Mouse (Mus musculus): ENCODE data around the gene Tmem206. TPM values are rescaled to one million over a fixed set of nuclear protein-coding genes. Genes with fewer than 3 reads are reported as not detected.

The Tmem206 gene
- polyA plus RNA-seq, 2 experiments: 14.5 to 16.7 TPM

DNA sequence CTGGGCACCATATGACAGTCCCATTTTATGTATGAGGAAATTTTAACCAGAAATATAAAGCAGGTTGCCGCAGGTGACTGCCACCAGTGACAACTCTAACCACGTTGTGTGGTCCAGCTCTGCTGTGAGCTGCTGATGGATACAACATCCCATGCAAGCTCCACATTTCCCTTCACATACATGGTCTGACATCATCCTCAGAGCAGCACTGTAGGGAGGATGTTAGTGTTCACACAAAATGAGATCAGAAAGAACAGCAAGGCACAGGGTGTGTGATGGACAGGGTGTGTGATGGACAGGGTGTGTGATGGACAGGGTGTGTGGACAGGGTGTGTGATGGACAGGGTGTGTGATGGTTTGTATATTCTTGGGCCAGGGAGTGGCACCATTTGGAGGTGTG is 32.7 kb upstream of the Tmem206 start:
- no peak for DNase-seq (ENCODE audit: low spot score)
- Histone ChIP-seq H3K4me1 (ENCODE audit: control insufficient read depth, insufficient read depth, low read length) (no peaks in the 10 kb centered on the region), H3K27me3 (ENCODE audit: control insufficient read depth, insufficient read depth, low read length) (no peaks in the 10 kb centered on the region), H3K9ac (ENCODE audit: low read depth, low read length, severe bottlenecking) (no peak overlapping the region), H3K4me2 (replicated peaks; ENCODE audit: low read depth, low read length, severe bottlenecking) (no peak overlapping the region), H3K36me3 (ENCODE audit: control insufficient read depth, insufficient read depth, low read length) (no peaks in the 10 kb centered on the region), H3K27ac (replicated peaks; ENCODE audit: low read depth, low read length) (no peak overlapping the region), H3K9me3 (ENCODE audit: control insufficient read depth, low read length) (no peaks in the 10 kb centered on the region), H3K4me3 (replicated peaks; ENCODE audit: low read length) (no peak overlapping the region)
- no peak for ATAC-seq (ENCODE audit: low FRiP score, low read depth)
- TF ChIP-seq POLR2A (IDR thresholded peaks at IDR 0.05; ENCODE audit: borderline replicate concordance, extremely low read depth, insufficient read depth, insufficient read length): no peak
- 81% methylated on average over 2 of the region's 2 CpGs for WGBS

DNA sequence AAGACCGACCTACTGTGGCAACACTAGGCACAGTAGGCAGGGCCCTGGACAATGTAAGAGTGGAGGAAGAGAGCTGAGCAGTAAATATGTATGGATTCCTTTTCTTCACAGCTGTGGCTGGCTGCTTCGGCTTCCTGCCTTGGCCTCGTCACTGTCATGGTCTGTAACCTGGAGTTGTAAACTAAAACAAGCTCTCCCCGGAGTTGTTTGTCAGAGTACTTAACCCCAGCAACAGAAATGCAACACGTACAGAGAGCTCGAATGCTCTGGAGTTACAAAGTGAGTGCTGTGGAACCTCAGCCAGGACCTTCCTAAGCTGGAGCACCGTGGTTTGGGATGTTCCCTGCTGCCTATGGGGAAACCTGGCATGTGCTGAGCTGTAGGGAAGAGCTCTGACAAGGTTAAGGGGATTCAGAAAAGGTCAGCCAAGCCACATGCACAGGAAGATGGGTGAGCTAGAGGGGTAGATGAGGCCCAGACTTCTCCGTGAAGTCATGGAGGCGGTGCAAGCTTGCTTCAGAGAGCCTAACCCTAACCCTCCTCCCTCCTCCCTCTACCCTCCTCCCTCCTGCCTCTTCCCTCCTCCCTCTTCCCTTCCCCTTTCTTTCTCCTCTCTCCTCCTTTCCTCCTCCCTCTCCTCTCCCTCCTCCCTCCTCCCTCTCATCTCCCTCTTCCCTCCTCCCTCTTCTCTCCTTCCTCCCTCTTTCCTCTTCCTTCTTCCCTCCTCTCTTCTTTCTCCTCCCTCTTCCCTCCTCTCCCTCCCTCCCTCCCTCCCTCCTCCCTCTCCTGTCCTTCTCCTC is 31.5 kb upstream of the Tmem206 start:
- Histone ChIP-seq H3K36me3 (ENCODE audit: control insufficient read depth, insufficient read depth, low read length) (no peaks in the 10 kb centered on the region), H3K9ac (ENCODE audit: low read depth, low read length, severe bottlenecking) (no peak overlapping the region), H3K27ac (replicated peaks; ENCODE audit: low read depth, low read length) (no peak overlapping the region), H3K4me3 (replicated peaks; ENCODE audit: low read length) (no peak overlapping the region), H3K9me3 (ENCODE audit: control insufficient read depth, low read length) (no peaks in the 10 kb centered on the region), H3K27me3 (ENCODE audit: control insufficient read depth, insufficient read depth, low read length) (no peaks in the 10 kb centered on the region), H3K4me2 (replicated peaks; ENCODE audit: low read depth, low read length, severe bottlenecking) (no peak overlapping the region), H3K4me1 (ENCODE audit: control insufficient read depth, insufficient read depth, low read length) (no peaks in the 10 kb centered on the region)
- DNase-seq (ENCODE audit: low spot score) (no peak), ATAC-seq (ENCODE audit: low FRiP score, low read depth) (no peak; the same call in 1 of the 2 replicates)
- TF ChIP-seq POLR2A (IDR thresholded peaks at IDR 0.05; ENCODE audit: borderline replicate concordance, extremely low read depth, insufficient read depth, insufficient read length): no peak
- WGBS: 53% methylated on average over 8 of the region's 9 CpGs

DNA sequence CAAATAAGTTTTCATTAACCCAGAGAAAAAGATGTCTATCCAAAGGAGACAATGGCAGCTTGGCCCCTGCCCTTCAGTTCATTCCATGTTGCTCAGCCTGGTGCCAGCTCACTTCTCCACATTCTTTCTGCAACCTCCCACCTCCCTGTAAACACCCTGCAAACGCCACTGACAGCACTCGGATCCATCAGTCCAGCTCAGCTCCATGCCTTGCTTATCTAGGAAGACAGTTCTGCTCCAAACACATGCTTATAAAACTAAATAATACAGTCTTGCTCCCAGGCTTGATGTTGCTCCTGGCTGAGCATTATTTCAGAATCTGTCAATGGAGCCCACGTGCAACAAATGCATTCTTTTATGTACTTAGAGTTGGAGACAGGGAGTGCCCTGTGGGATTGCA is 29.9 kb upstream of the Tmem206 start:
- H3K27ac ChIP-seq (replicated peaks; ENCODE audit: low read depth, low read length): no peak overlapping the region
- no peaks in the 10 kb centered on the region for H3K9me3 ChIP-seq (ENCODE audit: control insufficient read depth, low read length)
- ATAC-seq (ENCODE audit: low FRiP score, low read depth): no peak
- H3K4me1 ChIP-seq (ENCODE audit: control insufficient read depth, insufficient read depth, low read length): no peaks in the 10 kb centered on the region
- H3K9ac ChIP-seq (ENCODE audit: low read depth, low read length, severe bottlenecking): no peak overlapping the region
- H3K36me3 ChIP-seq (ENCODE audit: control insufficient read depth, insufficient read depth, low read length): no peaks in the 10 kb centered on the region
- no peak for TF ChIP-seq POLR2A (IDR thresholded peaks at IDR 0.05; ENCODE audit: borderline replicate concordance, extremely low read depth, insufficient read depth, insufficient read length)
- no peak overlapping the region for H3K4me2 ChIP-seq (replicated peaks; ENCODE audit: low read depth, low read length, severe bottlenecking)
- no peaks in the 10 kb centered on the region for H3K27me3 ChIP-seq (ENCODE audit: control insufficient read depth, insufficient read depth, low read length)
- H3K4me3 ChIP-seq (replicated peaks; ENCODE audit: low read length): no peak overlapping the region
- WGBS: 36% methylated on average over 3 of the region's 3 CpGs
- DNase-seq (ENCODE audit: low spot score): no peak

DNA sequence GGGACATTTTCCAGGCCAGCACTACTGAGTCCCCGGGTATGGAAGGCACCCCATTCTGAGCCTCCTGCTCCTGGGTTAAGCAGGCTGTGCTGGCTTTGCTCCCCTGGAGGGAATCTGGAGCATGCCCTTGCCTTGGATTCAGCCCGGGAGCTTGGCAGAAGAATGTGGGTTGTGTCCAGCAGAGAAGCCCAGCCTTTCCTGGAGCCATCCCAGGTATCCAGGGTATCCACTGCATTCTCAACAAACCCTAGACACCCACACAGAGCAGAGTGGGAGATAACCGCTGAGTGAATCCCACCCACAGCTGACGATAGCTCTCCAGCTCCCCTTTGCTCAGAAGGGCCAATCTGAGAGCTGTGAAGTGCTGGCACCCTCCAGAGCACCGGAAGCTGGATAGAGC is 29.3 kb upstream of the Tmem206 start:
- Histone ChIP-seq H3K27me3 (ENCODE audit: control insufficient read depth, insufficient read depth, low read length) (no peaks in the 10 kb centered on the region), H3K9ac (ENCODE audit: low read depth, low read length, severe bottlenecking) (no peak overlapping the region), H3K9me3 (ENCODE audit: control insufficient read depth, low read length) (no peaks in the 10 kb centered on the region), H3K36me3 (ENCODE audit: control insufficient read depth, insufficient read depth, low read length) (no peaks in the 10 kb centered on the region), H3K4me3 (replicated peaks; ENCODE audit: low read length) (no peak overlapping the region), H3K27ac (replicated peaks; ENCODE audit: low read depth, low read length) (no peak overlapping the region), H3K4me1 (ENCODE audit: control insufficient read depth, insufficient read depth, low read length) (no peaks in the 10 kb centered on the region), H3K4me2 (replicated peaks; ENCODE audit: low read depth, low read length, severe bottlenecking) (no peak overlapping the region)
- DNase-seq (ENCODE audit: low spot score): no peak
- 61% methylated on average over 5 of the region's 5 CpGs for WGBS
- ATAC-seq (ENCODE audit: low FRiP score, low read depth): no peak
- no peak for TF ChIP-seq POLR2A (IDR thresholded peaks at IDR 0.05; ENCODE audit: borderline replicate concordance, extremely low read depth, insufficient read depth, insufficient read length)

DNA sequence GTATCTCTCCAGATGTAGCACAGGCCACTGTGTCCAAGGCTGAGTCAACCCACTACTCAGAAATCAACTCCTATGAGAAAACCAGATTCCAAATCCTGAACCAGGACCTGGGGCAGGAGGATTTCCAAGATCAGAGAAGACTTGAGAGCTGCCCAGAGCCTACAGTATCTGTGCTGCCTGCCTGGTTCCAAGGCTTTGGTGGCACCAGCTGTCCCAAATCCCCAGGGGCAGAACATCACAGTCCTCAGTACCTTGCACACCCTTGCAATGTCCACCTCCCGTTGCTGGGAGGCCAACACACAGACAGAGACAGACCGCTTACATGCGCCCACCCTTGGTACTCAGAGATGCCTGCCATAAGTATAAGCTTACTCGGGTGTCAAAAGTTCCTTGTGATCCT is 27.4 kb upstream of the Tmem206 start:
- H3K4me1 ChIP-seq (ENCODE audit: control insufficient read depth, insufficient read depth, low read length): no peaks in the 10 kb centered on the region
- ATAC-seq (ENCODE audit: low FRiP score, low read depth): no peak
- DNase-seq (ENCODE audit: low spot score): no peak
- no peak overlapping the region for H3K4me3 ChIP-seq (replicated peaks; ENCODE audit: low read length)
- H3K9ac ChIP-seq (ENCODE audit: low read depth, low read length, severe bottlenecking): no peak overlapping the region
- no peak overlapping the region for H3K4me2 ChIP-seq (replicated peaks; ENCODE audit: low read depth, low read length, severe bottlenecking)
- 86% methylated on average over 4 of the region's 4 CpGs for WGBS
- no peaks in the 10 kb centered on the region for H3K27me3 ChIP-seq (ENCODE audit: control insufficient read depth, insufficient read depth, low read length)
- no peak overlapping the region for H3K27ac ChIP-seq (replicated peaks; ENCODE audit: low read depth, low read length)
- H3K36me3 ChIP-seq (ENCODE audit: control insufficient read depth, insufficient read depth, low read length): no peaks in the 10 kb centered on the region
- TF ChIP-seq POLR2A (IDR thresholded peaks at IDR 0.05; ENCODE audit: borderline replicate concordance, extremely low read depth, insufficient read depth, insufficient read length): no peak
- H3K9me3 ChIP-seq (ENCODE audit: control insufficient read depth, low read length): no peaks in the 10 kb centered on the region

Data from limb, embryonic 14.5 days (tissue).